Mouse (Mus musculus) G1E (cell line): ENCODE results near the gene Gm45713.

ENCODE experiments used
- CTCF ChIP-seq: IDR thresholded peaks from 2 replicates; pipeline ENCODE4 v1.5.1; 2012; ENCODE audit warnings: low read depth, low read length, inconsistent platforms, mixed read lengths
- GATA1 ChIP-seq: IDR thresholded peaks from 2 replicates; pipeline ENCODE4 v1.6.1; 2012; ENCODE audit warnings: borderline replicate concordance, low read length, inconsistent platforms, mixed read lengths
- GATA2 ChIP-seq: IDR thresholded peaks from 2 replicates; pipeline ENCODE4 v1.6.1; 2012; ENCODE audit warnings: low read depth, low read length, inconsistent platforms, borderline replicate concordance
- POLR2AphosphoS5 ChIP-seq: IDR thresholded peaks from 2 replicates; pipeline ENCODE4 v1.6.1; 2012; ENCODE audit warnings: low read depth, low read length, inconsistent platforms; ENCODE audit not compliant: insufficient replicate concordance
- TAL1 ChIP-seq: conservative IDR thresholded peaks from 2 replicates; pipeline ENCODE4 v1.6.1; 2012; ENCODE audit warnings: low read depth, low read length, inconsistent platforms, mixed read lengths

- no peak for TF ChIP-seq GATA1
- TF ChIP-seq CTCF = no peak
- no peak for TF ChIP-seq GATA2
- no peak for TF ChIP-seq TAL1
- no peak for TF ChIP-seq POLR2AphosphoS5
Observed at GRCm38 (mm10) chr7:45165701-45166100, 29.7 kb upstream of the Gm45713 start.
